Mouse (Mus musculus) gastrocnemius, adult 2 months (tissue): ENCODE measurements around the gene Maneal. TPM values are rescaled to one million over a fixed set of nuclear protein-coding genes. Genes with fewer than 3 reads are reported as not detected.

Experiments
- DNase-seq: peaks from one replicate; pipeline ENCODE4 v3.0.0; 2022
- H3K27ac ChIP-seq: fragments of 200-600 bp; 2 replicates; pipeline ENCODE4 v1.8.1; 2022; ENCODE audit warnings: mild to moderate bottlenecking
- H3K4me3 ChIP-seq: fragments of 200-600 bp; 2 replicates; pipeline ENCODE4 v1.8.1; 2022; ENCODE audit warnings: mild to moderate bottlenecking, moderate library complexity
- CTCF ChIP-seq: fragments of 200-600 bp; IDR thresholded peaks from 2 replicates; pipeline ENCODE4 v1.8.1; 2022; ENCODE audit warnings: antibody characterized with exemption, mild to moderate bottlenecking, moderate library complexity
- intact Hi-C: fragments of 180-260 bp; cut with DNase I; formaldehyde crosslinking; loops from one replicate; pipeline ENCODE4 v1.15.1; 2025
- total RNA-seq, 2 experiments: library from RNA; stranded (reverse); gene quantifications; 2 replicates each; pipeline ENCODE4 v1.2.3; 2021

Gene Maneal
- total RNA-seq, 2 experiments from 2014 or later, result 0.31 to 0.46 TPM

- H3K4me3 ChIP-seq, result peak overlapping the region; percentile 23
- no peak for TF ChIP-seq CTCF
- DNase-seq, result no peak
- no peak overlapping the region for H3K27ac ChIP-seq
- intact Hi-C loops, result no loop called here
These were observed 19.5 kb upstream of the Maneal start for GRCm38 (mm10) chr4:124881341-124881908.

- intact Hi-C loops, result no loop called here
- Histone ChIP-seq H3K27ac (no peak within 1 kb of the TSS), H3K4me3 (peak within 1 kb of the TSS; percentile 23)
- TF ChIP-seq CTCF, result no peak
- no peak for DNase-seq
These were observed 18.6 kb upstream of the Maneal start, which contains the start of gene Epha10 for GRCm38 (mm10) chr4:124880599-124880998. Epha10 (plus strand) TSS chr4:124880899.

- DNase-seq, result no peak
- intact Hi-C loops, result no loop called here
- Histone ChIP-seq H3K4me3 (no peak overlapping the region), H3K27ac (no peak overlapping the region)
- peak; percentile 15; the same call in 1 of the 2 replicates for TF ChIP-seq CTCF
These were observed 10.7 kb upstream of the Maneal start for GRCm38 (mm10) chr4:124872719-124873118.

GRCm38 (mm10) chr4:124860446-124860845, 1.5 kb downstream of the Maneal start:
- no peak for TF ChIP-seq CTCF
- intact Hi-C loops, result no loop called here
- DNase-seq, result peak; percentile 66
- no peak overlapping the region for H3K27ac ChIP-seq
- H3K4me3 ChIP-seq, result no peak overlapping the region

- no peak for DNase-seq
- intact Hi-C loops, result loop anchor here (10.0 kb wide), 1 partner anchor 226 kb away; the partner anchor contains the start of gene Meaf6
- Histone ChIP-seq H3K4me3 (no peak overlapping the region), H3K27ac (no peak overlapping the region)
- TF ChIP-seq CTCF, result no peak
These were observed 3.6 kb downstream of the Maneal start for GRCm38 (mm10) chr4:124858370-124858769.

GRCm38 (mm10) chr4:124856294-124856693, 5.7 kb downstream of the Maneal start:
- Histone ChIP-seq H3K4me3 (no peak overlapping the region), H3K27ac (no peak overlapping the region)
- DNase-seq, result no peak
- intact Hi-C loops, result loop anchor here (10.0 kb wide), 1 partner anchor 229 kb away; the partner anchor contains the start of gene Meaf6
- no peak for TF ChIP-seq CTCF

GRCm38 (mm10) chr4:124850933-124851658, 10.9 kb downstream of the Maneal start, which contains the start of gene 1110065P20Rik:
1110065P20Rik (minus strand) TSS chr4:124851196.
- peak within 1 kb of the TSS; percentile 94 for H3K27ac ChIP-seq
- intact Hi-C loops, result loop anchor here (10.0 kb wide), 1 partner anchor 234 kb away; the partner anchor contains the start of gene Meaf6
- TF ChIP-seq CTCF, result no peak
- DNase-seq, result peak; percentile 82
- peak within 1 kb of the TSS; percentile 96 for H3K4me3 ChIP-seq

GRCm38 (mm10) chr4:124850261-124850913, 11.6 kb downstream of the Maneal start, which contains the start of gene Yrdc:
Yrdc (plus strand) TSS chr4:124850679.
- Histone ChIP-seq H3K27ac (peak within 1 kb of the TSS; percentile 94), H3K4me3 (peak within 1 kb of the TSS; percentile 96)
- peak; percentile 55 for TF ChIP-seq CTCF
- peak; percentile 96 for DNase-seq
- intact Hi-C loops, result loop anchor here (10.0 kb wide), 1 partner anchor 234 kb away; the partner anchor contains the start of gene Meaf6

GRCm38 (mm10) chr4:124849631-124850260, 12.2 kb downstream of the Maneal start:
- no peak for TF ChIP-seq CTCF
- peak; percentile 55 for DNase-seq
- intact Hi-C loops, result loop anchor here (2.0 to 10.0 kb wide), 4 partner anchors 88 to 235 kb away; partner anchors contain the start of genes 9930104L06Rik, Cdca8, Meaf6 and Sf3a3
- Histone ChIP-seq H3K4me3 (peak overlapping the region; percentile 96), H3K27ac (peak overlapping the region; percentile 94)

GRCm38 (mm10) chr4:124847573-124847972, 14.4 kb downstream of the Maneal start:
- no peak overlapping the region for H3K27ac ChIP-seq
- TF ChIP-seq CTCF, result no peak; the same call in 1 of the 2 replicates
- intact Hi-C loops, result loop anchor here (1.0 to 5.0 kb wide), 3 partner anchors 45 to 95 kb away; partner anchors contain the start of genes 9930104L06Rik, Cdca8 and Mtf1
- no peak overlapping the region for H3K4me3 ChIP-seq
- DNase-seq, result peak; percentile 85

GRCm38 (mm10) chr4:124843493-124843892, 18.5 kb downstream of the Maneal start:
- intact Hi-C loops, result no loop called here

GRCm38 (mm10) chr4:124840998-124841397, 21.0 kb downstream of the Maneal start:
- peak; percentile 20; the same call in 1 of the 2 replicates for TF ChIP-seq CTCF
- intact Hi-C loops, result no loop called here
- H3K4me3 ChIP-seq, result no peak overlapping the region
- no peak overlapping the region for H3K27ac ChIP-seq
- no peak for DNase-seq

More at GRCm38 (mm10) chr4:124843493-124843892, 18.5 kb downstream of the Maneal start:
- DNase-seq, result no peak
- TF ChIP-seq CTCF, result peak; percentile 71
- H3K27ac ChIP-seq, result no peak overlapping the region
- no peak overlapping the region for H3K4me3 ChIP-seq
